In genomic region chr12:29232492-29233447, GRCm38 (mm10) we compare ENCODE assay signal across 9 mouse cellular contexts.
DNase-seq lines count a peak whose midpoint lies in the region; ATAC-seq lines count a peak whose summit lies in the region.
"Had no signal": no experiment of that assay in that cellular context is flagged by ENCODE, and none has a peak within 500 bp of the region (broad histone marks: within the 10 kb centered on the region; RNA-seq: fewer than 3 reads in every experiment).

No protein-coding gene starts in this region.

- H3K27ac ChIP-seq in hindbrain, embryonic 15.5 days (replicated peaks), result peak overlapping the region; percentile 77
- H3K27ac ChIP-seq in neural tube, embryonic 12.5 days, result no peak overlapping the region

- H3K4me3 ChIP-seq in hindbrain, embryonic 15.5 days, result no peak overlapping the region
- H3K4me3 ChIP-seq in neural tube, embryonic 12.5 days, result no peak overlapping the region

- peaks cover 27% of the 10 kb centered on the region for H3K4me1 ChIP-seq in hindbrain, embryonic 15.5 days (replicated peaks)
- H3K4me1 ChIP-seq in neural tube, embryonic 12.5 days, result peaks cover 11% of the 10 kb centered on the region

- no peak overlapping the region; the same call in 1 of the 2 replicates for H3K9ac ChIP-seq in hindbrain, embryonic 15.5 days
- H3K9ac ChIP-seq in neural tube, embryonic 12.5 days, result no peak overlapping the region

- H3K27me3 ChIP-seq in hindbrain, embryonic 15.5 days, result no peaks in the 10 kb centered on the region
- H3K27me3 ChIP-seq in neural tube, embryonic 12.5 days (replicated peaks), result no peaks in the 10 kb centered on the region

- no peaks in the 10 kb centered on the region for H3K9me3 ChIP-seq in hindbrain, embryonic 15.5 days
- no peaks in the 10 kb centered on the region for H3K9me3 ChIP-seq in neural tube, embryonic 12.5 days

- no peaks in the 10 kb centered on the region for H3K36me3 ChIP-seq in hindbrain, embryonic 15.5 days
- no peaks in the 10 kb centered on the region for H3K36me3 ChIP-seq in neural tube, embryonic 12.5 days

- 10% methylated on average over 16 of the region's 16 CpGs for WGBS in hindbrain, embryonic 15.5 days
- 30% methylated on average over 16 of the region's 16 CpGs for WGBS in neural tube, embryonic 12.5 days

- H3K4me2 ChIP-seq in hindbrain, embryonic 15.5 days, result peak overlapping the region; percentile 34
- peak overlapping the region; percentile 37 for H3K4me2 ChIP-seq in neural tube, embryonic 12.5 days (replicated peaks)

- peak; percentile 76 for ATAC-seq in hindbrain, embryonic 15.5 days (ENCODE audit: low FRiP score, low read depth)
- no peak for ATAC-seq in neural tube, embryonic 12.5 days (ENCODE audit: low FRiP score, low read depth)

- peak; percentile 19 for DNase-seq in embryo, embryonic 10.5 days (ENCODE audit: low spot score)
- DNase-seq in embryo, embryonic 11 days, result no peak
- peak; percentile 21 for DNase-seq in layer of hippocampus, adult 11-12 months (ENCODE audit: low spot score)
- DNase-seq in layer of hippocampus, adult 9-10 months (ENCODE audit: low spot score), result no peak
- no peak for DNase-seq in urinary bladder, postnatal 4 days (ENCODE audit: low spot score in 2 of 2)
- DNase-seq in urinary bladder, postnatal 10 days (ENCODE audit: low spot score), result no peak
- DNase-seq: lung, postnatal 4 days had no signal

Comparison
In these comparisons a context has a peak if more than half of its experiments do, and no peak if none do; other contexts are left out.
1. DNase-seq: peak in embryo, embryonic 10.5 days (single experiment) and layer of hippocampus, adult 11-12 months (single experiment); none in embryo, embryonic 11 days (single experiment), layer of hippocampus, adult 9-10 months (single experiment), urinary bladder, postnatal 4 days (0 of 2) and urinary bladder, postnatal 10 days (single experiment).